ENCODE assay signal across 15 mouse cellular contexts in the genomic region with DNA sequence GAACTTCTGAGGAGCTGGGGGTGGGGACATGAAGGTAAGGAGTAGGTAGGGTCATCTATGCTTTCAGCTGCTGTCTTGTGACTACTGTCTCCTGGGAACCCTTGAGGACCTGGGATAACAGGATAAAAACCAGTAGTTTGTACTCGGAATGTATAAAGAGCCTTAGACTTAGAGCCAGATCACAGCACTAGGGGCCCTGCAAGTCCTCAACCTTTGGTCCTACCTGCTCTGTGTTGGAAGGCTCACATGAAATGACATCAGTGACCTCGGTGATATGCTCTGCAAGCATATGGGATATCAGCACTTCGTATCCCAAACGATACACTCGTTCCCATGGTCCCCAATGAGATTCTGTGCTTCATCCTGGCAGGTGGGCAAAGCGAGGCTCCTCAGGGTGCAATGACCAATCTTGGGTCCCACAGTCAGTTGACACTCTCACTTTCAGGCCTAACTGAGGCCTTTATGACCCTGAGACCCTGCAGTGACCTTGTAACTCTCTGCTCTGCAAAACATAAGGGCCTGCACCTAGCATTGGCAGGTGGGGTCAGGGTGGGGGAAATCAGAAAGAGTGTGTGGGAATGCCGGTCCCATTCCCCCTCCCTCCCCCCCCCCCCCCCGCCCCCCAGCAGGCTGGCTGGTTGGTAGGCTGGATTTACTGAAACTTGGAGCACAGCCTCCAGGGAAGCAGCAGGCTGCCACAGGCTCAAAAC.
DNase-seq lines count a peak whose midpoint lies in the region; ATAC-seq and TF ChIP-seq lines count a peak whose summit lies in the region.
"Had no signal": no experiment of that assay in that cellular context is flagged by ENCODE, and none has a peak within 500 bp of the region (broad histone marks: within the 10 kb centered on the region; RNA-seq: fewer than 3 reads in every experiment).

No protein-coding gene starts in this region.

- H3K36me3 ChIP-seq in kidney, embryonic 16.5 days (ENCODE audit: insufficient read depth, low read length): peaks cover 5% of the 10 kb centered on the region
- no peaks in the 10 kb centered on the region for H3K36me3 ChIP-seq in embryonic facial prominence, embryonic 15.5 days
- no peaks in the 10 kb centered on the region for H3K36me3 ChIP-seq in stomach, embryonic 14.5 days (ENCODE audit: control insufficient read depth, insufficient read depth, low read length)
- H3K36me3 ChIP-seq: G1E; liver, embryonic 13.5 days; midbrain, embryonic 13.5 days had no signal

- intact Hi-C loops in gastrocnemius, adult 2 months (cut with DNase I): no loop called here

- DNase-seq in gastrocnemius, adult 2 months: no peak
- no peak for DNase-seq in gastrocnemius, postnatal 10 days
- no peak for DNase-seq in kidney, postnatal 4 days
- no peak for DNase-seq in adrenal gland, adult (ENCODE audit: inconsistent age in 2 of 2, low spot score in 1 of 2)
- no peak for DNase-seq in adrenal gland, adult 18-20 months (ENCODE audit: low spot score in 2 of 2)
- DNase-seq: cerebellum, adult 11-12 months; gastrocnemius, postnatal 36 days; kidney, adult 11 months; liver, embryonic 13.5 days had no signal

- 69% methylated on average over 7 of the region's 8 CpGs for WGBS in kidney, embryonic 16.5 days
- WGBS in embryonic facial prominence, embryonic 15.5 days: 66% methylated on average over 7 of the region's 8 CpGs
- 70% methylated on average over 7 of the region's 8 CpGs for WGBS in stomach, embryonic 14.5 days

- no peak overlapping the region for H3K4me2 ChIP-seq in kidney, embryonic 16.5 days (replicated peaks; ENCODE audit: low read depth, low read length)
- no peak overlapping the region for H3K4me2 ChIP-seq in embryonic facial prominence, embryonic 15.5 days (replicated peaks)
- H3K4me2 ChIP-seq in stomach, embryonic 14.5 days (replicated peaks; ENCODE audit: low read depth, low read length): no peak overlapping the region
- H3K4me2 ChIP-seq: liver, embryonic 13.5 days; midbrain, embryonic 13.5 days had no signal

- no peak overlapping the region for H3K9ac ChIP-seq in kidney, embryonic 16.5 days (replicated peaks; ENCODE audit: low read length)
- H3K9ac ChIP-seq in embryonic facial prominence, embryonic 15.5 days: no peak overlapping the region
- no peak overlapping the region for H3K9ac ChIP-seq in stomach, embryonic 14.5 days (replicated peaks; ENCODE audit: low read depth, low read length)
- H3K9ac ChIP-seq: liver, embryonic 13.5 days; midbrain, embryonic 13.5 days had no signal

- peaks cover 46% of the 10 kb centered on the region for H3K4me1 ChIP-seq in kidney, embryonic 16.5 days (ENCODE audit: insufficient read depth, low read length)
- peaks cover 26% of the 10 kb centered on the region for H3K4me1 ChIP-seq in embryonic facial prominence, embryonic 15.5 days
- H3K4me1 ChIP-seq in stomach, embryonic 14.5 days (ENCODE audit: control insufficient read depth, insufficient read depth, low read length): peaks cover 37% of the 10 kb centered on the region

- no peak for ATAC-seq in kidney, embryonic 16.5 days (ENCODE audit: low FRiP score, low TSS enrichment)
- no peak for ATAC-seq in embryonic facial prominence, embryonic 15.5 days (ENCODE audit: insufficient number of reproducible peaks, low FRiP score, low TSS enrichment, low read depth)
- no peak for ATAC-seq in stomach, embryonic 14.5 days (ENCODE audit: insufficient number of reproducible peaks, insufficient read depth, low FRiP score, low read depth)
- ATAC-seq: midbrain, embryonic 13.5 days had no signal

- peak overlapping the region; percentile 65 for H3K27ac ChIP-seq in gastrocnemius, adult 2 months
- peak overlapping the region; percentile 45; the same call in 1 of the 2 replicates for H3K27ac ChIP-seq in kidney, embryonic 16.5 days (ENCODE audit: low read length)
- peak overlapping the region; percentile 53 for H3K27ac ChIP-seq in embryonic facial prominence, embryonic 15.5 days (replicated peaks)
- peak overlapping the region; percentile 57; the same call in 1 of the 2 replicates for H3K27ac ChIP-seq in stomach, embryonic 14.5 days (ENCODE audit: low read length)
- H3K27ac ChIP-seq: liver, embryonic 13.5 days; midbrain, embryonic 13.5 days had no signal

- no peak for TF ChIP-seq CTCF in gastrocnemius, adult 2 months (IDR thresholded peaks at IDR 0.05)

- peak overlapping the region; percentile 40; the same call in 1 of the 2 replicates for H3K4me3 ChIP-seq in gastrocnemius, adult 2 months
- H3K4me3 ChIP-seq in kidney, embryonic 16.5 days (ENCODE audit: low read length): no peak overlapping the region
- H3K4me3 ChIP-seq in embryonic facial prominence, embryonic 15.5 days (replicated peaks): no peak overlapping the region
- no peak overlapping the region for H3K4me3 ChIP-seq in stomach, embryonic 14.5 days (ENCODE audit: low read depth, low read length)
- H3K4me3 ChIP-seq: erythroblast, embryonic 14.5 days; liver, embryonic 13.5 days; midbrain, embryonic 13.5 days had no signal

- peaks cover 3% of the 10 kb centered on the region; the same call in 1 of the 2 replicates for H3K9me3 ChIP-seq in kidney, embryonic 16.5 days (ENCODE audit: low read length)
- H3K9me3 ChIP-seq in embryonic facial prominence, embryonic 15.5 days (replicated peaks): no peaks in the 10 kb centered on the region
- 0 out of 2 replicates have a peak, but pooled peaks cover 1% of the 10 kb centered on the region for H3K9me3 ChIP-seq in stomach, embryonic 14.5 days (ENCODE audit: control insufficient read depth, low read depth, low read length)
- H3K9me3 ChIP-seq: liver, embryonic 13.5 days; midbrain, embryonic 13.5 days had no signal

- no peaks in the 10 kb centered on the region for H3K27me3 ChIP-seq in kidney, embryonic 16.5 days (ENCODE audit: insufficient read depth, low read length)
- no peaks in the 10 kb centered on the region for H3K27me3 ChIP-seq in embryonic facial prominence, embryonic 15.5 days
- no peaks in the 10 kb centered on the region for H3K27me3 ChIP-seq in stomach, embryonic 14.5 days (ENCODE audit: control insufficient read depth, insufficient read depth, low read length)
- H3K27me3 ChIP-seq: liver, embryonic 13.5 days had no signal
